Mouse (Mus musculus): Measurements from ENCODE around the gene Svs6.

GRCm38 (mm10) chr2:164359031-164359430, 42.5 kb downstream of the Svs6 start:
- no peak for TF ChIP-seq GATA1 (IDR thresholded peaks at IDR 0.05; ENCODE audit: low read length)
- no peak for TF ChIP-seq TAL1 (IDR thresholded peaks at IDR 0.05; ENCODE audit: low read length)
